Mouse (Mus musculus): ENCODE results near the gene Rmi2.

Rmi2 gene

DNA sequence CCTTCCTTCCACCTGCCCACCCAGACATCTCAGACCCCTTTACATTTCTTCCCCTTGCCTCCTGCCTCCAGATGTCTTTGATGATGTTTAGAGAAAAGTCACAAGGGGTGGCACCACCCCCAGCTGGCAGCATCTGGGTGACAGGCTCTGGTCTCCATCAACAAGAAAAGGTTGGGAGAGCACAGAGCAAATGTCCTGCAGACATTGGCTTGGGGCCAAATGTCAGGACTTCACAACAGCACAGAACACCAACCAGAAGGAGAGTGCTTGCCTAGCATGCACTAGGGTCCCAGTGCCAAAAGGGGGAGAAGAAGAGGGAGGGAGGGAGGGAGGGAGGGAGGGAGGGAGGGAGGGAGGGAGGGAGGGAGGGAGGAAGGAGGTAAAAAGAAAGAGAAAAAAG, 85.0 kb downstream of the Rmi2 start:
- DNase-seq (ENCODE audit: low read depth in 1 of 2, low spot score in 2 of 2) = no peak

GRCm38 (mm10) chr16:10923561-10923960, 88.7 kb downstream of the Rmi2 start:
- no peak for DNase-seq (ENCODE audit: low read depth in 1 of 2, low spot score in 2 of 2)

- DNase-seq (ENCODE audit: low read depth in 1 of 2, low spot score in 2 of 2) = no peak
Observed at GRCm38 (mm10) chr16:10925591-10926180, 90.8 kb downstream of the Rmi2 start.

DNA sequence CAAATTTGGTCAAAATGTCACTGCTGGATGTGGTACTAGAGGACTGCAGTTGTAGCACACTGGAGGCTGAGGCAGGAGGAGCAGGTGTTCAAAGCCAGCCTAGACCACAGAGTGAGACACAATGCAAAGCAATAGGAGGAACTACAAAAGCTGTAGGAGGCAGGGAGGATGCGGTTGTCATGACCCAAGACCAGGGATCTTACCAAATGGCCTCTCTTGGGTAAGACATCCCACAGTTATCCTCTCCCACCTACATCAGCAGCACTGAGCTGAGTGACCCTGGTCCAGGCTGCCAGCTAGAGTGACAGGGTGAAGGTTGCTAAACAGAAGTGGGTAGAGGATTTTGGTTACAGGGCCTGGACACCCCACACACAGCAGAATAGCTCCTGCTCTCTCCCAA, 92.2 kb downstream of the Rmi2 start:
- DNase-seq (ENCODE audit: low read depth in 1 of 2, low spot score in 2 of 2) = no peak

DNA sequence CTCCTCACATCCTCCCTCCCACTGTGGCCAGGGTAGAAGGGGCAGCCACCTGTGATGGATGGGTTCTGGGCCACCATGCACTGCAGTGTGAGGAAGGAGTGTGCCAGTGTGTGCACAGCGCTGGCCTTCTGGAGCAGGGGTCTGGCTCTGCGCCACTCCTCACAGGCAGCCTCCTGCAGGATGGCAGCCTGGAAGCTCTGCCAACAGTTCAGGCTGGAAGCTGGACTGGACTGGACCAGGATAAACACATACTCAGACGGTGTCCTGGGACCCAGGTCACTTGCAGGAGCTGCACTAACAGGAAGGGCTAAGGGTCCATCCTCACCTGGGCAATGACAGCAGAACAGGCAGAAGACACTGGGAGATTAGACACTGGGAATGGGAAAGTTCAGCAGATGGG, 98.5 kb downstream of the Rmi2 start:
- DNase-seq (ENCODE audit: low read depth in 1 of 2, low spot score in 2 of 2) = no peak

DNA sequence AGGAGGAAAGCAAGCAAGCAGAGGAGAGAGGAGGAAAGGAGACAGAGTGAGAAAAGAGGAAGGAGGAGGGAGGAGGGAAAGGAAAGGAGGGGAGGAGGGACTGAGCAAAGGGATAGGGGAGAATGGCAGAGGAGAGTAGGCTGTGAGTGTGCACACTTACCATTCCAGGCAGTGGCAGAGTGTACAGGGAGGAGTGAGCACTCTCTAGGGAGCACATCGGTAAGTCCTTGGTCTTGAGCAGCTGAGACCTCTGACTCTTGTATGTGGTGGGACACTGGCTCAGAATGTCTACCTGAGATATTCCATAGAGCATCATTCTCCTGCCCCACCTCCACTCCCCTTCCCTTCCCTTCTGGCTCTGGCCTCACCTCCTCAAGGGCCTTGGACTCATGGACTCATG, 99.2 kb downstream of the Rmi2 start:
- no peak for DNase-seq (ENCODE audit: low read depth in 1 of 2, low spot score in 2 of 2)

DNA sequence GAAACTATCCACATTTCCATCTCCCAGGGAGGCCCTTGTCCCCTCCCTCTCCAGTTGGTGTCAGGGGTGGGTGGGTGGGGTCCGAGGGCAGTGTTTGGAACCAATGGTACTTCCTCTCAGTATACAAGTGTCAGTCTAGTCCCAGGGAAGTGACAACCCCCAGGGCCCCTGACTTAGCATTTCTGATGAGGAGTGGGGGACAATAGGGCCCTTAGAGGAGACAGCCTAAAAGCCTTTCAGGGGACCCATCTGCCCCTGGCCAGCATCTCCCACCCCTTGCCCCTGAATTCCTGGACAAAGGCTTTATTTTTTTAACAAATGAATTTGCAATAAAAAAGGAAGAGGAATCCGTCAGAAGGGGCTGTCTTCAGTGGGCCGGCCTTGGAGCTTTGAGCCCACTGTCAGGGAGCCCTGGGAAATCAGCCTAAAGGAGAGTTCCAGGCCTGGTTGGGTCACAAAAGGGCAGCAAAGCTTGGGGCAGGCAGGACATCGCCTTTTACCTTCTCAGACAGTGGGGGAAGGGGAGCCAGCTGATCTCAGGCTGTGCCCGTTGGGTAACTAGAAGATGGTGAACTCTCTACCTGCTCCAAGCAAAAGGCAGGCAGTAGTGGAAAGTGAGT, 102.0 kb downstream of the Rmi2 start:
- DNase-seq (ENCODE audit: low read depth in 1 of 2, low spot score in 2 of 2) = no peak

DNA sequence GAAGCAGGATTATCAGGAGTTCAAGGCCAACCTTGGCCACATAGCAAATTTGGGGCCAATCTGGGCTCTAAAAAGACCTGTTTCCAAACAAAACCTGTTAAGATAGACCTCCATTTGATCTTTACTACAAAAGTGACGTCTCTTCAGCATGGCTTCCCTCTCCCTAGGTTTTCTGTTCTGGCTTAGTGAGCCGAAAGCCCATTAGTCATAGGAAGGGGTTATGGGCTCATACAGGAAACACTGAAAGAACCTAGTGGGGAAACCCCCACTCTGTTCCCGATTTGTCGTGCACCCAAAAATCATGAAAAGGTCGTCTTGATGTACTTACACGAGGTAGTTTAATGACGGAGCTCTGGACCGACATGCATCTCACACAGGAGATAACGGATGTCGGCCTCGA, 102.6 kb downstream of the Rmi2 start:
- DNase-seq (ENCODE audit: low read depth in 1 of 2, low spot score in 2 of 2) = no peak

GRCm38 (mm10) chr16:10939932-10940331, 105.1 kb downstream of the Rmi2 start:
- DNase-seq (ENCODE audit: low read depth in 1 of 2, low spot score in 2 of 2) = no peak

DNA sequence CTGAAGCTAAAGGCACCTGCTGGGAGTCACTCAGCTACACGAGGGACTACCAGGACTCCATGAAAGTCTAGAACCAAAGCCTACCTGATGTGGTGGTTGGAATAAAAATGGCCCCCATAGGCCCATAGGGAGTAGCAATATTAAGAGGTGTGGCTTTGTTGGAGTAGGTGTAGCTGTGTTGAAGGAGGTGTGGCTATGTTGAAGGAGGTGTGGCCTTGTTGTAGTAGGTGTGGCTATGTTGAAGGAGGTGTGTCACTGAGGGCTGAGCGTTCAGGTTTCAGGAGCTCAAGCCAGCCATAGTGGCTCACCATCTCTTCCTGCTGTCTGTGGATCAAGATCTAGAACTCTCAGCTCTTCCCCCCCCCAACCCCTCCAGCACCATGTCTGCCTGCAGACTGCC, 105.8 kb downstream of the Rmi2 start:
- DNase-seq (ENCODE audit: low read depth in 1 of 2, low spot score in 2 of 2) = no peak

Measured in monocyte, adult 2 months (primary cell).